Mouse (Mus musculus) limb, embryonic 15.5 days (tissue): ENCODE measurements around the gene Gm20479. TPM values are rescaled to one million over a fixed set of nuclear protein-coding genes. Genes with fewer than 3 reads are reported as not detected.
A peak's percentile ranks its signal among the peaks of the same experiment; 100 is the strongest.

ENCODE experiments used
- ATAC-seq: fragments of 200-750 bp; cut with Nextera tagmentation; 2 replicates; pipeline ENCODE4 v1.8.0; 2017; ENCODE audit warnings: low read depth, moderate TSS enrichment; ENCODE audit not compliant: insufficient number of reproducible peaks, low FRiP score, low TSS enrichment
- H3K27ac ChIP-seq: fragments of 300-500 bp; sonication (generic); 2 replicates; pipeline ENCODE4 v1.5.1; 2015; ENCODE audit warnings: moderate library complexity, mild to moderate bottlenecking, inconsistent platforms
- H3K27me3 ChIP-seq: fragments of 300-500 bp; sonication (generic); 2 replicates; pipeline ENCODE4 v1.6.1; 2015; ENCODE audit warnings: inconsistent platforms
- H3K36me3 ChIP-seq: fragments of 300-500 bp; sonication (generic); 2 replicates; pipeline ENCODE4 v1.6.1; 2015; ENCODE audit warnings: inconsistent platforms
- H3K4me1 ChIP-seq: fragments of 300-500 bp; sonication (generic); 2 replicates; pipeline ENCODE4 v1.6.1; 2015; ENCODE audit warnings: inconsistent platforms
- H3K4me2 ChIP-seq: fragments of 300-500 bp; sonication (generic); 2 replicates; pipeline ENCODE4 v1.6.1; 2015; ENCODE audit warnings: mild to moderate bottlenecking, inconsistent platforms
- H3K4me3 ChIP-seq: fragments of 300-500 bp; sonication (generic); 2 replicates; pipeline ENCODE4 v1.5.1; 2015; ENCODE audit warnings: mild to moderate bottlenecking, inconsistent platforms
- H3K9ac ChIP-seq: fragments of 300-500 bp; sonication (generic); 2 replicates; pipeline ENCODE4 v1.6.1; 2015; ENCODE audit warnings: inconsistent platforms
- H3K9me3 ChIP-seq: fragments of 300-500 bp; sonication (generic); 2 replicates; pipeline ENCODE4 v1.6.1; 2016; ENCODE audit warnings: inconsistent platforms
- WGBS: fragments of 180-500 bp; shearing (Covaris S2); methylation state at CpG from one replicate; pipeline ENCODE4 v1.1.7; 2015; 5-methylcytosine and 5-hydroxymethylcytosine counted together
- polyA plus RNA-seq: library from polyadenylated mRNA; unstranded; fragments of >200 nt; fragmentation: Nextera tagmentation; extraction: Ambion mirVana; gene quantifications from 2 replicates; pipeline ENCODE4 v1.2.1, GENCODE M21; 2015

Gene Gm20479
- polyA plus RNA-seq, 1 experiment from 2014 or later: 0.31 TPM

DNA sequence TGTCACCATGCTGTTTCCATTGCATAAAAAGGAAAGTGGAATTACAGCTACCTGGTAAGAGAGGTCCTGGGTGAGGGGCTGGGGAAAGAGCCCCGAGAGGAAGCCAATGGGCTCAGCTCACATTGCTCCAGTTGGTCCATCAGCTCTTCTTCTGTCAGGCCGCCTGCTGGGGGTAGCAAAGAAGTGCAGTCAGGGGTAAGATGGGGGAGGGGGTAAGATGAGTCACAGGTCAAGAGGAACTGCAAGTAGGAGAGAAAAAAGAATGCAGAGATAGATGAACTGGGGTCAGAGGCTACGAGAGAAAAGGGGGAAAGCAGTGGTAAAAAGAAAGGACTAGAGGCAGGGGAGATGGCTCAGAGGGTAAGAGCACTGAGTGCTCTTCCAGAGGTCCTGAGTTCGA lies 14.6 kb downstream of the Gm20479 start:
- no peak overlapping the region for H3K27ac ChIP-seq
- no peak for ATAC-seq
- H3K36me3 ChIP-seq: peaks cover 25% of the 10 kb centered on the region
- peaks cover 1% of the 10 kb centered on the region for H3K4me1 ChIP-seq
- H3K9me3 ChIP-seq: no peaks in the 10 kb centered on the region
- no peak overlapping the region for H3K4me2 ChIP-seq
- H3K4me3 ChIP-seq: no peak overlapping the region
- H3K9ac ChIP-seq: no peak overlapping the region
- 57% methylated on average over 4 of the region's 4 CpGs for WGBS
- peaks cover 14% of the 10 kb centered on the region for H3K27me3 ChIP-seq

DNA sequence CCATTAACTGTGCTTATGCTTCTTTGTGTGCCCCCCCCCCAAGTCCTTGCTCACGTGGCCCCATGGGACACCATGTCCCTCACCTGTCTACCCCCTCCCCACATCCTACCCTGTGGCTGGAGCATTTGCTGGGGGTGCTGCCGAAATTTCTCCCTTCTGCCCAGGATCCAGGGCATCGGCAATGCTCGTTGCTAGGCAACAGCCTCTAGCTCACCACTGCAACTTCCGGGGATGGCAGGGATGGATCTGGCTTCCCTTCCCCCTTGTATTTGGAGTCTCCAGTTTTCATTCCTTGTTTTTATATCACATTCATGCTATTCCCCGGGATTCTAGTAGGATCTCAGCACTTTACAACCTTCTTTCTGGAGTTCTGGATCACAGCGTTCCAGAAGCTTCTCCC lies 17.7 kb downstream of the Gm20479 start:
- WGBS: 40% methylated on average over 7 of the region's 7 CpGs
- Histone ChIP-seq H3K27me3 (peaks cover 30% of the 10 kb centered on the region), H3K4me2 (no peak overlapping the region), H3K9me3 (no peaks in the 10 kb centered on the region), H3K9ac (no peak overlapping the region), H3K4me1 (peaks cover 30% of the 10 kb centered on the region), H3K36me3 (peaks cover 13% of the 10 kb centered on the region), H3K4me3 (no peak overlapping the region), H3K27ac (no peak overlapping the region)
- no peak for ATAC-seq

DNA sequence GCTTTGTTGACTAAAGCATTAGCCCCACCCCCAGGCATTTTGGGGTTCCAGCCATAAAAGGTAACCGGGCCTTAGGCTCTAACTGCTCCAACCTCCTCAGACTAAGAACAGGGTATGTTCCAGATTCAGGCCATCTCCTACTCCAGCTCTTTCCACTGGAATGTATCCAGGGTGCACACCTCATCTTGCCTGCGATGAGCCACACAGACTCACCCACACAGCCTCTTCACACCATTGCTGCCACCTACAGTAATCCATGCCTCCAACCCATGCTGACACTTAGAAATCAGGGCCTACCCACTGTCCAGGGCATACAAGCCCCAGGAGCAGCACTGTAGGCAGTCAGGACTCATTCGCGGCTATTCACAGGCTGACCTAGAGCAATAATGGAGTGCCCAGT lies 18.1 kb downstream of the Gm20479 start:
- H3K4me1 ChIP-seq: peaks cover 34% of the 10 kb centered on the region
- WGBS: 65% methylated on average over 4 of the region's 4 CpGs
- H3K27me3 ChIP-seq: peaks cover 34% of the 10 kb centered on the region
- H3K9ac ChIP-seq: no peak overlapping the region
- peaks cover 9% of the 10 kb centered on the region; the same call in 1 of the 2 replicates for H3K36me3 ChIP-seq
- H3K27ac ChIP-seq: no peak overlapping the region
- no peaks in the 10 kb centered on the region for H3K9me3 ChIP-seq
- ATAC-seq: no peak
- H3K4me2 ChIP-seq: no peak overlapping the region
- H3K4me3 ChIP-seq: no peak overlapping the region

DNA sequence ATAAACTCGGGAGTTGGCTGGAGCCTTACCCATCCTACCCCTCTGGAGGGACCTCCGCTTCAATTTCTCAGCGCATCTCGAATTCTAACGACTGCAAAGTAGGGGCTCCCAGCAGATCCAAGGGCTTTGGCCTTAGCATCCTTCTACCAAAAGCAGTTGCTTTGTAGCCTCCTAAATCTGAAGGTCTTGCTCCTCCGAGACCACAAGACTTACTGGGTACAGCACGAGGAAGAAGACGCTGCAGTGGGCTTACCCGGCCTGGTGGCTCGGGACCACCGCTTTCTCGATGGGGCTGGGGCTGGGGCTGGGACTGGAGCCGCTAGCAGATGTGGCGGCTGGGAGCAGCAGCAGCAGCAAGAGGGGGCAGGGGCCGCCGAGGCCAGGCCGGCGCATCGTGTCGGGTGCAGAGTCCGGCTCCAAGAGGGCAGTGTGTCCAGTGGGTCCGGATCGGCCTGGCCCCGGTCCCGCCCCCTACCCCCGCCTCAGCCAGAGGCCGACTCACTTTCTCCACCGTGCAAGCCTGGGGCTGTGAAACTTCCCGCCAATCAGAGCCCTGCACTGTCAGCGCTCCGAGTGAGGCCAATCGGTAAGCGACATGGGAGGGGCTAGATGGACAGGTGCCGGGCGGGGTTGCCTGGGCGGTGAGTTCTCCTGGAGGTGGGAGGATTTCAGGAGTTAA lies 19.9 kb downstream of the Gm20479 start, which contains the start of gene Ltbp4:
Gene Ltbp4, minus strand, starts transcription at position 518 of the 679 bp plus-strand sequence.
- peaks cover 52% of the 10 kb centered on the region for H3K4me1 ChIP-seq
- peak within 1 kb of the TSS; percentile 49 for H3K4me3 ChIP-seq
- ATAC-seq: 0 out of 2 replicates have a peak, but pooled peaks have one; percentile 26
- H3K4me2 ChIP-seq: peak within 1 kb of the TSS; percentile 88
- WGBS: 1% methylated on average over 36 of the region's 36 CpGs
- H3K27me3 ChIP-seq: peaks cover 52% of the 10 kb centered on the region
- H3K27ac ChIP-seq: peak within 1 kb of the TSS; percentile 77
- H3K9me3 ChIP-seq: no peaks in the 10 kb centered on the region
- peak within 1 kb of the TSS; percentile 37; the same call in 1 of the 2 replicates for H3K9ac ChIP-seq
- H3K36me3 ChIP-seq: peaks cover 6% of the 10 kb centered on the region; the same call in 1 of the 2 replicates

DNA sequence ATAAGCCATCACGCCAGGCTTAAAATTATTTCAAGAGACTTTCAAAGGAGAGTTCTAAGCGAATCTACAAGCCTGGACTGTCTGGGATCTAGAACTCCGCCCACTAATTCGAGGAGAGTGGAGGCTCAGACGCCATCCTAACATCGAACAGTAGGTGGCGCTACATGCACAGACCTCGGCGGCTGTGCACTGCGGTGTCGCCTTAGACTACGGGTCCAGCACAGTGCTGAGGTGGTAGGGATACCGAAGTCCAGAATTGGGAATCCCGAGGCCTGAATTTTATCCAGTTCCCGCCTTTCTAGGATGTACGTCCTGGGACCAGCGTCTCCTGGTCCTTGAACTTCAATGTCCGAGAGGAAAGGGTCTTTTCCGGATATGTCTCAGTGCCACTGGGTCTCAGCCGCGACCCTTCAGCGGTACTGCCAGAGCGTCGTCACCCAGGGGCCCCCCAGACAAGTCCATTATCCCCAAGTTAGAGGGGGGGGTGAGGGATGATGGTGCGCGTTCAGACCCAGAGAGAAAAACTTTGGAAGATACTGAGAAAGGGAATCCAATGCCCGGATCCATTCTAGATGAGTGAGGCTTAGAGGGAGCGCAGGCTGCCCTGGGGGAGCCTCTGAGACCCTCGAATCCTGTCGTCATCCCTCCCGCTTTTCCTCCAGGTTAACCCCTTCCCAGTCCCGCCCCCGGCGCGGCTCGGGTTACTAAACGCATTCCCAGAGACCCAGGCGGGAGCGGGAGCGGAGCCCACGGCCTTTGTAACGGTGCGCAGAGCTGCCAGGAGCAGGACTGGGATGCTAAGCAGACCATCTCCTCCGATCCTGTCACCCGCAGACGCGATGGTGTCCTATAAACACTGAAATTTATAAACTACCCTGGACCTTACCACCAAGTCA lies 21.0 kb downstream of the Gm20479 start:
- ATAC-seq: peak; percentile 83
- Histone ChIP-seq H3K36me3 (no peaks in the 10 kb centered on the region), H3K4me3 (peak overlapping the region; percentile 49), H3K9me3 (no peaks in the 10 kb centered on the region), H3K27me3 (peaks cover 53% of the 10 kb centered on the region), H3K27ac (peak overlapping the region; percentile 77), H3K4me2 (peak overlapping the region; percentile 88), H3K4me1 (peaks cover 64% of the 10 kb centered on the region), H3K9ac (peak overlapping the region; percentile 33; the same call in 1 of the 2 replicates)
- WGBS: under 1% methylated on average over 47 of the region's 47 CpGs

DNA sequence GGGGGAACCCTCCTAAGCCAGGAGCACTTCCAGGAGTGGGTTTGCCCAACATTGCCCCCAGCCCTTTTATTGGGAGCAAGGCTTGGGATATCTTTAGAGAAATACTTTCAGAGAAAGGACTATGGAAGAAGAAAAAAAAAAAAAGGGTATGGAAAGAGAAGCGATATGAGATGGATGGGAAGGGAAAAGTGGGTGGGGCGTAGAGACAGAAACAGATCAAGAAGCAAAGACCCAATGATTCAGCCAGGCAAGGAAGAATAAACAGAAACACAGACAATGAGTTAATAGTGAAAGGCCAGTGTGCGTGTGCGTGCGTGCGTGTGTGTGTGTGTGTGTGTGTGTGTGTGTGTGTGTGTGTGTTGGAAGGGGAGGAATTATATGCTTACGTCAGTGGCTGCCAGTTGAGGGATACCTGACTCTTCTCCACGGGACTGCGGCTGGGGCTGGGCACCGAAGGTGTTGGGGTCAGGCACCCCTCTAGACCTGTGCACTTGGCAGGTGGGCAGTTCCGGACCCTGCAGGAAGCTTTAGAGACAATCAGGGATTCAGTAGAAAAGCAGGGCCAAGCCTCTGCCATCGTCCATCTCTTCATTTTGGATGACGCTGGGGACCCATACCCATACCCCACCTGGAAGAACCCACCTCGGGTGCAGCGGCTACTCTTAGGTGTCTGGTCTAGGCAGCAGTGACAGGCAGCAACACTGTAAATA lies 22.1 kb downstream of the Gm20479 start:
- no peak overlapping the region for H3K4me2 ChIP-seq
- no peaks in the 10 kb centered on the region for H3K9me3 ChIP-seq
- peaks cover 62% of the 10 kb centered on the region for H3K27me3 ChIP-seq
- H3K36me3 ChIP-seq: no peaks in the 10 kb centered on the region
- H3K9ac ChIP-seq: no peak overlapping the region
- no peak overlapping the region for H3K4me3 ChIP-seq
- peak overlapping the region; percentile 59; the same call in 1 of the 2 replicates for H3K27ac ChIP-seq
- no peak for ATAC-seq
- peaks cover 74% of the 10 kb centered on the region for H3K4me1 ChIP-seq
- WGBS: 58% methylated on average over 15 of the region's 15 CpGs

DNA sequence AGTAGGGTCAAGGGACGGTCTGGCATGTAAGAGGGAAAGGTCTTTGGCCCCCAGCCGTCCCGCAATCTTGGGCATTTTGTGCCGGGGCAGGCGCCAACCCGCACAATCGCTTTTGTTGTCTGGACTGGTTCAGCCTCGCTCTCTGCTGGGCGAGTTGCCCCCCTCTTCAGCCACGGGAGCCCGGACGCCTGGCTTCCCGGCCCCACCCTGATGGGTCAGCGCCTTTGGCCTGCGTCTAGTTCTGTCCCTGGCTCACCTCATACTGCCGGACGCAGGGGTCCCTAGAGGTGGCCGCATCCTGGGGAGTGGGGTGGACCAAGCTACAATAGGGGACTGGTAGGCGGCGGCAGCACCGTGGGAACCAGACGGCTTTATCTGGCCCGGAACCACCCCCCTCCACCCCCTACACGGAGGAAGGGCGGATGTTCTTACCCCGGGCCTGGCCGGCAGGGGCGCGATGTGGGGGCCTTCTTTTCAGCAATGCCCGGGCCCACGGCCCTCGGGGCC lies 22.8 kb downstream of the Gm20479 start:
- Histone ChIP-seq H3K4me1 (peaks cover 81% of the 10 kb centered on the region), H3K27ac (no peak overlapping the region), H3K27me3 (peaks cover 70% of the 10 kb centered on the region), H3K9me3 (no peaks in the 10 kb centered on the region), H3K9ac (0 out of 2 replicates have a peak overlapping the region, but pooled peaks have one; percentile 10), H3K4me2 (peak overlapping the region; percentile 26; the same call in 1 of the 2 replicates), H3K36me3 (no peaks in the 10 kb centered on the region), H3K4me3 (peak overlapping the region; percentile 62)
- 6% methylated on average over 32 of the region's 32 CpGs for WGBS
- ATAC-seq: no peak

DNA sequence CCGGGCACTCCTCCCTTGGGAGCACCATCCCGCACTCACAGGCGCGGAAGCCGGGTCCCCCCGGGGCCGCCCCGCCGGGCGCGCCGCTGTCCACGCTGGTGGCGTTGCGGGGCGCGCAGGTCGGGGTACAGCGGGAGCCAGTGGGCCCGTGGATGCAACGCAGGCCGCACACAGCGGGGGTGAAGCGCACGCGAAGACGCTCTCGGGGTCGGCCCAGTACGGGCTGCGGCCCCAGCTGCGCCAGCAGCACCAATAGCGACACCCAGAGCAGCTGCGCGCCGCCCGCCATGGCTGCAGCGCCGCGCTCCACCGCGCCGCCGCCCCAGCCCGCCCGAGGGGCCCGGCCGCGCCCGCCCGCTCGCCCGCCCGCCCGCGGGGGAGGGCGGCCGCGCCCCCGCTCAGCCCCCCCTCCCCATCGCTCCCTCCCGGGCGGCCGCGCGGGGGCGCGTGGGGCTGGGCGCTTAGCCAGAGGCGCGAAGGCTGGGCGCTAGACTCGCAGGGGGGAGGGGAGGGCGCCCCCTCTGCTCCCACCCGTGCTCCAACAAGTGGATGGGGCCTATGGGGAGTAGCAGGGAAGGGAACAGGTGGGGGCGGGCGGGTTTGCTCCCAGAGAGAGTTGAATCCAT lies 23.8 kb downstream of the Gm20479 start:
- H3K27ac ChIP-seq: peak overlapping the region; percentile 77

DNA sequence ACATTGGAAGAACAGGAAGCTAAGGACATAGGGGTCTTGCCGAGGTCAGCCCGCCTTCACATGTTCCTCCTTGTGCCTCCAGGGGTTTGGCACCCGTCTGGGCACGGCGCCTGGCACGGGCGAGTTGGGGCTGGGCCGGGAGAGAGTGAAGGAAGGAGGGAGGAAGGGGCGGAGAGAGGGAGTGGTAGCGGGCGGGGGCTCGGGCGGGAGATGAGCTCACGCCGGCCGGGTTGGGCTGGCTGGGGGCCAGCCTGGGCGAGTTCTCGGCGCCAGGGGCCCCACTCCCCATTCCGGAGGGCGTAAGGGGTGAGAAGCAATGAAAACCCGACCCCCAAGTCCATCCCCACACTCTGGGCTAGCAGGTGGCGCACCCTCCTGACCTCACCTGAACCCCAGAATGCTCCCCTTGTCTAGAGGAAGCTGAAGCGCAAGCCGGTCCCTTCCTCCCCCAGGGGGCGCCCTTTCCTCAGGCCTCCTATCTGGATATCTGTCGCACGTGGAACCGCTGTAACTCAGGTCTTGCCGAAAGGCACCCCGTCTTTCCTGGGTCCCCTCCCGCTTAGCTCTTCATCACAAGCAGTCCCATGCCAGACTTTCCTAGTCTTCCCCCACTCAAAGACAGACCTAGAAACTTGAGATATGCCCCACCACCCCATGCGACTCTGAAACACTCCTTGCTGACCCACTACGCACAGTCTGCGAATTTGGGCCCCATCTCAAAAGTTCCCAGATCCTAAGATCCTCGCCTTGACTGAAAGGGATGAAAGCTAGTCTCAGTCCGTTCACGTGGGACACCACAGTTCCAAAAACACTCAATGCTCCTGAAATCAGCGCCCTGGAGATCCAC lies 24.6 kb downstream of the Gm20479 start:
- Histone ChIP-seq H3K27me3 (peaks cover 69% of the 10 kb centered on the region), H3K9ac (peak overlapping the region; percentile 68), H3K4me1 (peaks cover 89% of the 10 kb centered on the region), H3K36me3 (peaks cover under 1% of the 10 kb centered on the region; the same call in 1 of the 2 replicates), H3K27ac (peak overlapping the region; percentile 77), H3K4me2 (peak overlapping the region; percentile 98), H3K9me3 (no peaks in the 10 kb centered on the region), H3K4me3 (peak overlapping the region; percentile 62)
- ATAC-seq: no peak
- WGBS: 2% methylated on average over 37 of the region's 39 CpGs

More for the DNA sequence above, 23.8 kb downstream of the Gm20479 start:
- Histone ChIP-seq H3K9me3 (no peaks in the 10 kb centered on the region), H3K36me3 (no peaks in the 10 kb centered on the region), H3K4me3 (peak overlapping the region; percentile 62), H3K27me3 (peaks cover 70% of the 10 kb centered on the region), H3K4me2 (peak overlapping the region; percentile 98), H3K9ac (peak overlapping the region; percentile 68), H3K4me1 (peaks cover 90% of the 10 kb centered on the region)
- WGBS: 2% methylated on average over 61 of the region's 77 CpGs
- ATAC-seq: no peak

DNA sequence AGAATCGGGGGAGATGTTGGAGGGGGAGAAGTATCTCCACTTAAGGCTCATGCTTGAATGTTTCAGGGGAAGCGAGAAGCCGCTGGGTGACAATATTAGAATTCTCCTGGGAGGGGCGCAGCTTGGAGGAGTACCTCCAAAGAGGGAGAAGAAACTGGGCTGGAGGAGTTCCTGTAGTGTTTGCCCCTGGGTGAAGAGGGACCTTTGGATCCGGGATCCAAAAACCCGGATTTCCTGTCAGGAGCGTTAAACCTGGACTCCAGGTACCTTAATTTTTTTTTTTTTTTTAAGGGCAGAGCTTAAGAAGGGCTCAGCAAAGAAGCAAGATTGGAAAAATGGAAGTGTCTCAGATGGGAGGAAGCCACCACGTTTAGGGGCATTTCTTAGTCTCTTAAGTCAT lies 25.4 kb downstream of the Gm20479 start:
- Histone ChIP-seq H3K4me1 (peaks cover 82% of the 10 kb centered on the region), H3K36me3 (peaks cover 7% of the 10 kb centered on the region; the same call in 1 of the 2 replicates), H3K9ac (peak overlapping the region; percentile 31; the same call in 1 of the 2 replicates), H3K4me2 (peak overlapping the region; percentile 98), H3K27ac (peak overlapping the region; percentile 77), H3K9me3 (no peaks in the 10 kb centered on the region), H3K27me3 (peaks cover 69% of the 10 kb centered on the region), H3K4me3 (peak overlapping the region; percentile 62)
- ATAC-seq: no peak
- 5% methylated on average over 8 of the region's 8 CpGs for WGBS
